Mouse (Mus musculus) R1 (cell line): ENCODE results near the gene Sorcs3.

Source experiments
- DNase-seq: peaks from one replicate; pipeline ENCODE4 v3.0.0-alpha.2; 2018; ENCODE audit warnings: low read depth, low spot score

Gene Sorcs3

DNA sequence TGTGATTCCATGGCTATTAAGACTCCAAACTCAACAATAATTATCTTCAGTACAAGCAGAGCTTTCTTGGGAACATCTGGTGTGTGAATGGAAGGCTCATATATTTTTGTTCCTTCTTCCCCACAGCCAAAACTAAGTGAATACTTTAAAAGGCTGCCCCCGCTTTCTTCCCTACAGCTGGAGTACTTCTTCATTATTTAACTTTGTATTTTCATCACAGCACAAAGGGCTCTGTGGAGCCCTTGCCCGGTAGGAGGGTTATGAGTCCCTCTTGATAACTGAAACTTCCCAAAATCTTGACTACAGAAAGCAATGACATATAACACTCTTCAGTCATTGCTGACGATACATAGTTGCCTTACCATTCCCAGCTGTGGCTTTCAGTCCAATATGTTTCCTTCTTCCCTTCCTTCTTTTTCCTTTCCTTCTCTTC lies 615.5 kb downstream of the Sorcs3 start:
- DNase-seq: no peak

DNA sequence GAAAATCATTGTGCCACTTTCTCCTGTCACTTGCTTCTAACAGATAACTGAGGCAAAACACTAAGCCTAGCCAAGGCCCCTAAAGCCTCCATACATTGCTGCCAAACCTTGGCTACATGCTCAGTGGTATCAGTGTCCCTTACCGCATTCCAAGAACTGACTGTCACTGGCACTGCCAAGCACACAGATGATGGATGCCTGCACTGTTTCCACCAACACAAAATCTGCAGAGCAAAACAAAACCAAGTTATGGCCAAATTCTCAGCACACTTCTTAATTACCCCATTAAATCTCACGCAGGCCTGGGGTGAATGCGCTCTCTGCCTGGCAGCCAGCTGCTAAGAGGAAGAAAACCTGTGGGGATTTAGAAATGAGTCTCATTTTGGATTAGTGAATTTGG lies 628.5 kb downstream of the Sorcs3 start:
- DNase-seq: no peak

DNA sequence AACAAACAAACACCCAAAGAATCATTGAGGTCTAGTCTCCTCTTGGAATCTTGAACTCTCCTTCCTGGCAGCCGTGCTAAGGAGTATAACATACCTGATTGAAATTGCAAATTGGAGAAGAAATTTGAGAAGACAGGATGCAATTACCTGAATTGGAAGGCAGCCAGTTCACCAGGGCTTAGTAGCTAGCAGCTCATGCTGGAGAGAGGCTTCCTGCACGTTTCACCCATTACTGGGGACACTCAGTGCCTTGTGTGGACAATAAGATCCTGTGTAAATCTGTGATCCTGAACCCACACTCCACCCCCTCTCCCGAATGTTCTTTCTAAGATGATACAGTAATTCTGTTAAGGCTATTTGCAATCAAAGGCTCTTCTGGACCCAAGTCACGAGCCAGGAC lies 633.6 kb downstream of the Sorcs3 start:
- no peak for DNase-seq

DNA sequence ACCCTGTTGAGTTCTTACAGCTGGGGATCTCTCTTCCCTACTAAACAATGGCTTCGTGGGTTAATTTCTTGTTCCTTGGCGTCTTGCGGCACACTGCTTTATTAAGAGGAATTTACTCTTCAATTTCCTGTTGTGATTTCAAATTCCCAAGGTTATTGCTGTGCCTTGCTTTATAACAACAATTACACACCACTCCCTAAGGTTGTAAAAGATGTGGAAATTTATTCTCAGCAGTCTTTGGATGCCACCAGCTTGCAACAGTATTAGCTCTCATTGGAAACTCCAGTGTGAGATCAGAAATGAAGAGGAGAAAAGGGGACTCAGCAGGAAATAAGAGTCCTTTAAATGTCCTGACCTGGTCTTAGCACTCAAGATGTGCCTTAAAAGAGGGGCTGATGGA lies 641.9 kb downstream of the Sorcs3 start:
- DNase-seq: no peak

DNA sequence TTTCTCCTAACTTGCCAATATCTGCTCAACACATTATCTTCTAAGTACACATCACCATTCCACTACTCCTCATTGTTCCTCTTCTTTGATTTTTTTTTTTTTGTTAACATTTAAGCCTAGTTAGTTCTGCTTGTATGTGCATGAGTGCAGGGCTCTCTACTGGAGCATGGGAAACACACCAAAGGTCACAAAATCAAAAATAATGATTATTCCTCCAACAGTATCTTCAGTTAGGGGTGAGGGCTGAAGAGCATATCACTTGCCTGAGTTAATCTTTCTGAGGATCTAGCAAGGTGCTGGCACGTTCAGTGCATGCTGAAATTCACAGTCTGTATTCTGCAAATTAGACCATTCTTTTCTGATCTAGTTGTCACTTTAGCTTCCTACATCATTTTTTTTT lies 644.6 kb downstream of the Sorcs3 start:
- DNase-seq: no peak
